Mouse (Mus musculus) stomach, embryonic 15.5 days (tissue): ENCODE measurements around the gene A830031A19Rik. TPM values are rescaled to one million over a fixed set of nuclear protein-coding genes. Genes with fewer than 3 reads are reported as not detected.

ENCODE experiments used
- ATAC-seq: fragments of 200-750 bp; cut with Nextera tagmentation; 2 replicates; pipeline ENCODE4 v1.8.0; 2017; ENCODE audit warnings: low read depth, moderate number of reproducible peaks, moderate TSS enrichment; ENCODE audit not compliant: insufficient read depth, low FRiP score
- H3K27ac ChIP-seq: fragments of 300-500 bp; sonication (generic); 2 replicates; pipeline ENCODE4 v1.5.1; 2015; ENCODE audit warnings: mild to moderate bottlenecking, inconsistent platforms
- H3K27me3 ChIP-seq: fragments of 300-500 bp; sonication (generic); replicated peaks from 2 replicates; pipeline ENCODE4 v1.6.1; 2015; ENCODE audit warnings: inconsistent platforms
- H3K36me3 ChIP-seq: fragments of 300-500 bp; sonication (generic); 2 replicates; pipeline ENCODE4 v1.6.1; 2015; ENCODE audit warnings: inconsistent platforms
- H3K4me1 ChIP-seq: fragments of 300-500 bp; sonication (generic); 2 replicates; pipeline ENCODE4 v1.6.1; 2015; ENCODE audit warnings: inconsistent platforms
- H3K4me2 ChIP-seq: fragments of 300-500 bp; sonication (generic); 2 replicates; pipeline ENCODE4 v1.6.1; 2015; ENCODE audit warnings: mild to moderate bottlenecking, inconsistent platforms
- H3K4me3 ChIP-seq: fragments of 300-500 bp; sonication (generic); replicated peaks from 2 replicates; pipeline ENCODE4 v1.5.1; 2015; ENCODE audit warnings: inconsistent platforms
- H3K9ac ChIP-seq: fragments of 300-500 bp; sonication (generic); 2 replicates; pipeline ENCODE4 v1.6.1; 2015; ENCODE audit warnings: inconsistent platforms
- H3K9me3 ChIP-seq: fragments of 300-500 bp; sonication (generic); 2 replicates; pipeline ENCODE4 v1.6.1; 2016; ENCODE audit warnings: inconsistent platforms
- whole genome bisulfite sequencing: fragments of 180-500 bp; shearing (Covaris S2); methylation state at CpG from one replicate; pipeline ENCODE4 v1.1.7; 2015; 5-methylcytosine and 5-hydroxymethylcytosine counted together
- polyA plus RNA-seq: library from polyadenylated mRNA; unstranded; fragments of >200 nt; fragmentation: Nextera tagmentation; extraction: Ambion mirVana; gene quantifications from 2 replicates; pipeline ENCODE4 v1.2.1, GENCODE M21; 2015

The A830031A19Rik gene
- polyA plus RNA-seq, 1 experiment from 2014 or later, result not detected

DNA sequence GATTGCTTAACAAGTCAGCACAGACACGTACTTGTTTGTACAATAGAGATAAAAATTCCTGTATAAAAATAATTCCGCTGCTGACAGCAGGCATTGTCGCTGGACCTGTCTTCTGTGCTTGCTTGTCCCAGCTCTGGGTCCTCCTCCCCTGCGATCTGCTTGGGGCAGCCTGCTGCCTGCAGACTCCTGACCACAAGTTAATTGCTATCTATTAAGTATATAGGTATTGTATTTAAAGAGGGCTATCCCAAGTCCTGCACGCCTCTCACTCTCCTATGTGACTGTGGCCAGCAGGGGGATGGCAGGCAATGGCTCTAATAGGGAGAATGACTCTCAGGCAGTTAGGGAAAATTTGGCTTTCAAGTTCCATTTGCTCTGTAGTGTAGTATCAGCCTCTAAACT lies 19.2 kb upstream of the A830031A19Rik start:
- Histone ChIP-seq H3K9me3 (no peaks in the 10 kb centered on the region), H3K4me1 (peaks cover 35% of the 10 kb centered on the region), H3K4me3 (no peak overlapping the region), H3K9ac (no peak overlapping the region), H3K4me2 (no peak overlapping the region), H3K27me3 (no peaks in the 10 kb centered on the region), H3K36me3 (no peaks in the 10 kb centered on the region), H3K27ac (no peak overlapping the region)
- ATAC-seq, result no peak; the same call in 1 of the 2 replicates
- WGBS, result 50% methylated on average over 5 of the region's 5 CpGs

DNA sequence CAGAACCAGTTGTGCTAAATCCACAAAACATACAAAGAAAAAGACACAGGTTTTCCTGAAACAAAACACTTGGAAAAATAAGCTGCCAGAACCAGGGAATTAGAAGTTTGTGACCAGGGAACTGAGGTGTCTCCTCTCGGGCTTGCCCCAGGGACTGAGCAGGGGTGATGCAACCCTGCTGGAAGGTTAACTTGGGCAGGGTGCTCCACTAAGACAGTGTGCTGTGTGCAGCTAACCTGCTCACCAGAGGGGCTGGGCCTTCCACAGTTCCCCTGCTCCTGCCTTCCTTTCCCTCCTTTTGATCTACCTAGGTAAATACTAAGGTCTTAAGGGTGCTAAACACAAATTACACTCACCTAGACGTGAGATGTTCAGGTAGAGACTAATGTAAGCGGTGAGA lies 17.8 kb upstream of the A830031A19Rik start:
- ATAC-seq, result peak; percentile 61; the same call in 1 of the 2 replicates
- no peak overlapping the region for H3K4me2 ChIP-seq

GRCm38 (mm10) chr11:24091393-24092080 lies 16.7 kb upstream of the A830031A19Rik start:
- no peak overlapping the region for H3K9ac ChIP-seq
- H3K27ac ChIP-seq, result peak overlapping the region; percentile 35; the same call in 1 of the 2 replicates
- no peaks in the 10 kb centered on the region for H3K9me3 ChIP-seq
- no peaks in the 10 kb centered on the region for H3K27me3 ChIP-seq
- WGBS, result 33% methylated on average over 15 of the region's 15 CpGs
- no peak for ATAC-seq
- H3K4me1 ChIP-seq, result peaks cover 26% of the 10 kb centered on the region
- peak overlapping the region; percentile 33 for H3K4me2 ChIP-seq
- H3K4me3 ChIP-seq, result no peak overlapping the region
- no peaks in the 10 kb centered on the region for H3K36me3 ChIP-seq

More for the DNA sequence above, 17.8 kb upstream of the A830031A19Rik start:
- Histone ChIP-seq H3K27ac (peak overlapping the region; percentile 1; the same call in 1 of the 2 replicates), H3K9me3 (no peaks in the 10 kb centered on the region), H3K4me3 (no peak overlapping the region), H3K4me1 (peaks cover 29% of the 10 kb centered on the region), H3K36me3 (no peaks in the 10 kb centered on the region), H3K27me3 (no peaks in the 10 kb centered on the region), H3K9ac (no peak overlapping the region)
- WGBS, result 59% methylated on average over 3 of the region's 3 CpGs

DNA sequence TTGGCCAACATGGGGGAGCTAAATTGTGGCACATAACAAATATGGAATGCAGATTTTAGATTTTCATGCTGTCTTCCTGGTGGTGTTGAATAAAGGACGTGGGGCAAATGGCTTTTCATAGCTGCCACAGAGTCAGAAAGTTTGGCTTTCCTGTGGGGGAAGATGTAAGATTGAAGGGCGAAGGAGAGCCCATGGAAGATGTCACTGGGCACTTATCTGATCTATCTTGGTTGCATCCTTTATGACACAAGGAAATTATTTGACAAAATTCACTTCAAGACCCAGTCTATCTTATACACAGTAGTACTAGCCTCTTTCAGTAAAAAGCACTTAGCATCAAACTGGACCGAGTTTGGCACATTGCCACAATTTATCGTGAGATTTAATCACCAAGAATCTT lies 15.6 kb upstream of the A830031A19Rik start:
- H3K36me3 ChIP-seq, result no peaks in the 10 kb centered on the region
- WGBS, result 66% methylated on average over 4 of the region's 4 CpGs
- H3K4me1 ChIP-seq, result peaks cover 26% of the 10 kb centered on the region
- no peak for ATAC-seq
- no peak overlapping the region for H3K4me3 ChIP-seq
- H3K9ac ChIP-seq, result no peak overlapping the region
- no peak overlapping the region for H3K4me2 ChIP-seq
- no peaks in the 10 kb centered on the region for H3K9me3 ChIP-seq
- no peak overlapping the region for H3K27ac ChIP-seq
- no peaks in the 10 kb centered on the region for H3K27me3 ChIP-seq

DNA sequence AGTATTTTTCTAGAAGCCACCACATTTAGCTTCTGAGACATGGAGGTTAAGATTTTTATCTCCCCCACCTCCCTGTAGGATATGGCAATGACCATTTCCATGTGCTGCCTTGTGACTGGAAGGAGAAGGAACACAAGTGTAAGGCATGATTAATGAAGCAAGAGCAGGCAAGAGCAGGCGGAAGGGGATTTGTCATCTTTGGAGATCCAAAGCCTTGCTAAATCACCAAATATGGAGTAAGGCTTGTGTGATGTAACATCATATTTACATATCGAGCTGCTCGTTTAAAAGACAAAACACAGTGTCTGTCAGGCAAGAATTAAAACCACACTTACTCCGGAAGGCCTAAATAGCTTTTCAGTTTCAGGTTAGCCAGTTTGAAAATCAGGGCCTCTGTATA lies 12.2 kb upstream of the A830031A19Rik start:
- Histone ChIP-seq H3K27me3 (no peaks in the 10 kb centered on the region), H3K9me3 (no peaks in the 10 kb centered on the region), H3K4me2 (no peak overlapping the region), H3K9ac (no peak overlapping the region), H3K36me3 (no peaks in the 10 kb centered on the region), H3K27ac (peak overlapping the region; percentile 57), H3K4me1 (peaks cover 22% of the 10 kb centered on the region), H3K4me3 (no peak overlapping the region)
- WGBS, result 35% methylated on average over 4 of the region's 4 CpGs
- ATAC-seq, result peak; percentile 52; the same call in 1 of the 2 replicates

GRCm38 (mm10) chr11:24085986-24086385 lies 11.1 kb upstream of the A830031A19Rik start:
- no peak overlapping the region for H3K4me2 ChIP-seq
- H3K9ac ChIP-seq, result no peak overlapping the region
- ATAC-seq, result no peak
- H3K4me1 ChIP-seq, result peaks cover 16% of the 10 kb centered on the region
- no peaks in the 10 kb centered on the region for H3K36me3 ChIP-seq
- H3K9me3 ChIP-seq, result no peaks in the 10 kb centered on the region
- whole genome bisulfite sequencing, result 37% methylated on average over 6 of the region's 6 CpGs
- H3K4me3 ChIP-seq, result no peak overlapping the region
- peak overlapping the region; percentile 55; the same call in 1 of the 2 replicates for H3K27ac ChIP-seq
- H3K27me3 ChIP-seq, result no peaks in the 10 kb centered on the region

DNA sequence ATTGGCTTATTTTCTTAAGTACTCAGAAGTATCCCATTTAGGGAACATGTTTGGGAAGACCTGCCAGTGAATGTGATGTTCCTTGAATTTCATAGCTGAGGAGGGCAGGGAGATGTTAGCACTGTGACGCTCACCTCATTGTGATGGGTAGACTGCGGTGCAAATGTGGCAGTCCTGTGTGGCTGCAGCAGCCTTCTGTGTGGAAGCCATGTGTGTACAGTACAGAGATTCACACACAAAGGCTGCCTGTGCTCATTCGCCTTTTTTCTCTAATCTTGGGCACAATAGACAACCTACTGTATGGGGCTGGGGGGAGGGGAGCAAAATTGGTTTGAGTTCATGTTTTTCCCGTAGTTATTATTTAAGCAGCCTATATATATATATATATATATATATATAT lies 9.7 kb upstream of the A830031A19Rik start:
- peaks cover 23% of the 10 kb centered on the region for H3K4me1 ChIP-seq
- ATAC-seq, result no peak
- WGBS, result 63% methylated on average over 4 of the region's 4 CpGs
- H3K4me2 ChIP-seq, result no peak overlapping the region
- no peak overlapping the region for H3K4me3 ChIP-seq
- H3K27me3 ChIP-seq, result no peaks in the 10 kb centered on the region
- no peak overlapping the region for H3K9ac ChIP-seq
- H3K27ac ChIP-seq, result no peak overlapping the region
- H3K36me3 ChIP-seq, result no peaks in the 10 kb centered on the region
- H3K9me3 ChIP-seq, result no peaks in the 10 kb centered on the region

GRCm38 (mm10) chr11:24084077-24084476 lies 9.2 kb upstream of the A830031A19Rik start:
- Histone ChIP-seq H3K27me3 (no peaks in the 10 kb centered on the region), H3K4me1 (peaks cover 23% of the 10 kb centered on the region), H3K4me3 (no peak overlapping the region), H3K36me3 (no peaks in the 10 kb centered on the region), H3K9me3 (no peaks in the 10 kb centered on the region), H3K9ac (no peak overlapping the region), H3K4me2 (no peak overlapping the region), H3K27ac (no peak overlapping the region)
- no peak for ATAC-seq
- 56% methylated on average over 3 of the region's 3 CpGs for WGBS

- Histone ChIP-seq H3K9ac (no peak overlapping the region), H3K4me1 (peaks cover 23% of the 10 kb centered on the region), H3K9me3 (no peaks in the 10 kb centered on the region), H3K36me3 (no peaks in the 10 kb centered on the region), H3K27me3 (no peaks in the 10 kb centered on the region), H3K4me3 (no peak overlapping the region), H3K4me2 (0 out of 2 replicates have a peak overlapping the region, but pooled peaks have one; percentile 5), H3K27ac (no peak overlapping the region)
- ATAC-seq, result no peak
- 53% methylated on average over 7 of the region's 7 CpGs for WGBS
Measured at GRCm38 (mm10) chr11:24083423-24083822, 8.6 kb upstream of the A830031A19Rik start.

DNA sequence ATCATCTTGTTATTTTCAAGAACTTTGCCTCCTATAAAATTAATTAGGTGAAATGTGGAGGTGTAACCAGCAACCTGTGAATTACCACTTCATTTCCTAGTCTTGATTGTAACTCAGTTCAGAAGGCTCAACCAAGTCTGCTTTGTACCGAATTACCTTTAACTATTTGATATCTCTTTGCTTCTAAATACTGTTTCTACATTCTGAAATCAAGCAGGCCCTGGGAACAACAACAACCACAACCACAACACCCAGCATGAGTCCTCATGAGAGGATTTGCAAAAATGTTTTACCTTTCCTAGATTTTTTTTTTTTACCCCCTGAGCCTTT lies 8.2 kb upstream of the A830031A19Rik start:
- H3K27me3 ChIP-seq, result no peaks in the 10 kb centered on the region
- H3K4me3 ChIP-seq, result no peak overlapping the region
- no peaks in the 10 kb centered on the region for H3K9me3 ChIP-seq
- peaks cover 23% of the 10 kb centered on the region for H3K4me1 ChIP-seq
- no peak for ATAC-seq
- 0 out of 2 replicates have a peak overlapping the region, but pooled peaks have one; percentile 5 for H3K4me2 ChIP-seq
- no peaks in the 10 kb centered on the region for H3K36me3 ChIP-seq
- no peak overlapping the region for H3K9ac ChIP-seq
- H3K27ac ChIP-seq, result no peak overlapping the region
- WGBS, result 38% methylated on average over 1 of the region's 1 CpGs

DNA sequence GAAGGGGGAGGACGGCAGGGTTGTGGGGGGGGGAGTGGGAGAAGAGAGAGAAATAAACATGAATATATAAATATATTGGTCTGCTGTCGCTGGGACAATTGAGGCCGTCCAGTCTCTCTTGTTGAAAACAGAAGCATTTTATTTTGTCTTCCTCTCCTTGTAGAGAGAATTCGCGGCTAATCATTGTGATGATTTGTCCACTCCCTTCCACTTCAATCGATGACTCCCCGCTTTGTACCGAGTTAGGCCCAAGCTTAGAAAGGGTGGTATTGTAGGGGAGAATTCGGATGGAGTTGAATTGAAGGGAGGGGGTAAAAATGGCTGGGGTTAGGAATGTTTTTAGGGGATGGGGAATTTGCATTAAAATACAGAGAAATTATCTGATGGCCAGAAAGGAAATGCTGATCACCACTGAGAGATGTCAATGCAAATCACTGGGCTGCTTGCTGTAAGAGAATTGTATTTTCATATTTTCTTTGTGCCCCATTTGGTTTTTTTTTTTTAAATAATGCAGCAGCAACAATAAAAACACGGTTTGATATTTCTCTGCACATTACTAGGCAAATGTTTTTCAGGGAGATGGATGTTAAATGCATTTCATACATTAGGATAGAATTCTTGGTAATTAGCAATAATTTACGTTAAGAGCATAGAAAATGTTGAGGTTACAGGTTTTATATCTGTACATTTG lies 7.7 kb upstream of the A830031A19Rik start:
- H3K9ac ChIP-seq, result peak overlapping the region; percentile 62
- peak overlapping the region; percentile 68 for H3K4me3 ChIP-seq
- peak overlapping the region; percentile 98 for H3K4me2 ChIP-seq
- ATAC-seq, result no peak
- no peaks in the 10 kb centered on the region for H3K36me3 ChIP-seq
- H3K9me3 ChIP-seq, result no peaks in the 10 kb centered on the region
- peaks cover 23% of the 10 kb centered on the region for H3K4me1 ChIP-seq
- peak overlapping the region; percentile 96 for H3K27ac ChIP-seq
- no peaks in the 10 kb centered on the region for H3K27me3 ChIP-seq
- 21% methylated on average over 11 of the region's 11 CpGs for WGBS

DNA sequence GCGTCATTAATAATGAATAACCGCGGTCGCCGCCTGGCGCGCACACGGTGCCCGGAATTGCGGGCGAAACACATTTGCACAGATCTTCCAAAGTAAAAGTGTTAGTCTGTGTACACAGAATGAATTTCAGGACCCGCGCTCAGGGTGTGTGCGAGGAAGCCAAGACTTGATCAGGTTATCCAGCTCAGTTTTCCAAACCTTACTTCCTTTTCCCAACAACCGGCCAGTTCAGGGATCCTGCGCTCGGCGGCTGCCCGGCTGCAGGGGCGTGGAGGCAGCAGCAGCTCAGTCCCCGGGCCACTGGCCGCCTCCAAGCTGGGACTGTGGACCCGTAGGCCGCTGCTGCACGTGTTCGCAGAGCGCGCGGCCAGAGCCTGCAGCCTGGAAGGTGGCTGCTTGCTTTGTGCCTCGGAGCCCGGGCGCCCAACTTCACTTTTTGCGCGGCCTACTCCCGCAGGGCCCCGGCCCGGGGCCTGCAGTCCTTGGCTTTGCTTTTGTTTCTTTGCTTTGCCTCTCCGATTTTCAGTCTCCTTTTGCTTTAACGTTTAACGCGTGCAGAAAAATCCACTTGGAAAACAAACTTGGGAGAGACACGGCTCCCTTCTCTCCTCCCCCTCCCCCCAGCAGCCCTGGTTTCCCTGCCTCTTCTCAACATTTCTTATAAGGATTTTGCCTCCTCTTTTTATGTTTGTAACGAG lies 7.0 kb upstream of the A830031A19Rik start:
- H3K4me1 ChIP-seq, result peaks cover 22% of the 10 kb centered on the region
- no peaks in the 10 kb centered on the region for H3K9me3 ChIP-seq
- H3K27ac ChIP-seq, result peak overlapping the region; percentile 96
- 1% methylated on average over 43 of the region's 43 CpGs for WGBS
- peak overlapping the region; percentile 98 for H3K4me2 ChIP-seq
- peak overlapping the region; percentile 62 for H3K9ac ChIP-seq
- H3K36me3 ChIP-seq, result no peaks in the 10 kb centered on the region
- no peaks in the 10 kb centered on the region for H3K27me3 ChIP-seq
- H3K4me3 ChIP-seq, result peak overlapping the region; percentile 68
- ATAC-seq, result no peak; the same call in 1 of the 2 replicates
